Mouse (Mus musculus) liver, embryonic 12.5 days (tissue): ENCODE measurements around the gene Trip13. TPM values are rescaled to one million over a fixed set of nuclear protein-coding genes. Genes with fewer than 3 reads are reported as not detected.
A peak's percentile ranks its signal among the peaks of the same experiment; 100 is the strongest.

ENCODE experiments used
- ATAC-seq: fragments of 200-750 bp; cut with Nextera tagmentation; 2 replicates; pipeline ENCODE4 v1.8.0; 2017; ENCODE audit warnings: moderate number of reproducible peaks, mild to moderate bottlenecking, moderate library complexity
- H3K27ac ChIP-seq: fragments of 300-500 bp; sonication (generic); 2 replicates; pipeline ENCODE4 v1.5.1; 2016; ENCODE audit warnings: mild to moderate bottlenecking
- H3K27me3 ChIP-seq: fragments of 300-500 bp; sonication (generic); replicated peaks from 2 replicates; pipeline ENCODE4 v1.6.1; 2016; ENCODE audit warnings: mild to moderate bottlenecking, moderate library complexity
- H3K36me3 ChIP-seq: fragments of 300-500 bp; sonication (generic); 2 replicates; pipeline ENCODE4 v1.6.1; 2016; ENCODE audit warnings: mild to moderate bottlenecking, moderate library complexity
- H3K4me1 ChIP-seq: fragments of 300-500 bp; sonication (generic); 2 replicates; pipeline ENCODE4 v1.6.1; 2016
- H3K4me2 ChIP-seq: fragments of 300-500 bp; sonication (generic); 2 replicates; pipeline ENCODE4 v1.6.1; 2016; ENCODE audit warnings: mild to moderate bottlenecking, moderate library complexity
- H3K4me3 ChIP-seq: fragments of 300-500 bp; sonication (generic); 2 replicates; pipeline ENCODE4 v1.5.1; 2016; ENCODE audit warnings: mild to moderate bottlenecking, moderate library complexity
- H3K9ac ChIP-seq: fragments of 300-500 bp; sonication (generic); 2 replicates; pipeline ENCODE4 v1.6.1; 2016; ENCODE audit warnings: mild to moderate bottlenecking, moderate library complexity
- H3K9me3 ChIP-seq: fragments of 300-500 bp; sonication (generic); replicated peaks from 2 replicates; pipeline ENCODE4 v1.6.1; 2016; ENCODE audit warnings: mild to moderate bottlenecking, moderate library complexity
- WGBS: fragments of 180-500 bp; shearing (Covaris S2); methylation state at CpG from one replicate; pipeline ENCODE4 v1.1.7; 2016; ENCODE audit not compliant: insufficient replicate concordance; 5-methylcytosine and 5-hydroxymethylcytosine counted together
- polyA plus RNA-seq: library from polyadenylated mRNA; unstranded; fragments of >200 nt; fragmentation: Nextera tagmentation; extraction: Ambion mirVana; gene quantifications from 2 replicates; pipeline ENCODE4 v1.2.1, GENCODE M21; 2016

Trip13 gene
- polyA plus RNA-seq, 1 experiment from 2014 or later, result 38.6 TPM

DNA sequence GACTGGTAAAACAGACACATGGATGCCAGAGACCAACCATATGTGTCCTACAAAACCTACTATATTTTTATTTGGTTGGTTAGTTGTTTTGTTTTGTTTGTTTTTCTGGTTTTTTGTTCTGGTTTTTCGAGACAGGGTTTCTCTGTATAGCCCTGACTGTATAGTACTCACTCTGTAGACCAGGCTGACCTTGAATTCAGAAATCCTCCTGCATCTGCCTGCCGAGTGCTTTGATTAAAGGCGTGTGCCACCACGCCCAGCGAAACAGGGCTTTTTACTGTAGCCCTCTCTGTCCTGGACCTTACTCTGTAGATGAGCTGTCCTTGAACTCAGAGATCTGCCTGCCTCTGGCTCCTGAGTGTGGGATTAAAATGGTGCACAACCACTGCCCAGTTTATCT is 1.5 kb upstream of the Trip13 start:
- no peak for ATAC-seq
- no peak overlapping the region for H3K27ac ChIP-seq
- H3K9ac ChIP-seq, result no peak overlapping the region
- H3K4me2 ChIP-seq, result no peak overlapping the region
- peaks cover 17% of the 10 kb centered on the region for H3K4me1 ChIP-seq
- H3K36me3 ChIP-seq, result peaks cover 63% of the 10 kb centered on the region
- H3K27me3 ChIP-seq, result no peaks in the 10 kb centered on the region
- 83% methylated on average over 5 of the region's 5 CpGs for WGBS
- no peaks in the 10 kb centered on the region for H3K9me3 ChIP-seq
- peak overlapping the region; percentile 86; the same call in 1 of the 2 replicates for H3K4me3 ChIP-seq

DNA sequence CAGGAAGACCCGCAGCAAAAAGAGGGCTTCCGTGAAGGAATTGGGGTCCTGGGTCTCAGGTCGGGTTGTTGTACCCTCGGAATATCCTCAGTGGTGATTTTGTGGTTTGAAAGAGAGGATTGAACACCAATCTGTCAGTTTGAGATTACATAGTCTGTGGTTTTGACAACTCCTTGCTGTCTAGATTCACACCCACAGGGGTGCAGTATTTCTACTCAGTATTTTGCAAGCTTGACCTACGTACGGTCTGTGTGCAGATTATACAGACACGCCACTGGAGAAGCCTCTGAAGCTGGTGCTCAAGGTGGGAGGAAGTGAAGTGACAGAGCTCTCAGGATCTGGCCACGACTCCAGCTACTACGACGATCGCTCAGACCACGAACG is 585 bp upstream of the Trip13 start:
- peak overlapping the region; percentile 92 for H3K27ac ChIP-seq
- H3K9me3 ChIP-seq, result no peaks in the 10 kb centered on the region
- H3K9ac ChIP-seq, result peak overlapping the region; percentile 91
- H3K4me2 ChIP-seq, result peak overlapping the region; percentile 90
- H3K27me3 ChIP-seq, result no peaks in the 10 kb centered on the region
- peaks cover 63% of the 10 kb centered on the region for H3K36me3 ChIP-seq
- ATAC-seq, result 0 out of 2 replicates have a peak, but pooled peaks have one; percentile 6
- peaks cover 17% of the 10 kb centered on the region for H3K4me1 ChIP-seq
- peak overlapping the region; percentile 86 for H3K4me3 ChIP-seq
- 11% methylated on average over 13 of the region's 13 CpGs for WGBS

DNA sequence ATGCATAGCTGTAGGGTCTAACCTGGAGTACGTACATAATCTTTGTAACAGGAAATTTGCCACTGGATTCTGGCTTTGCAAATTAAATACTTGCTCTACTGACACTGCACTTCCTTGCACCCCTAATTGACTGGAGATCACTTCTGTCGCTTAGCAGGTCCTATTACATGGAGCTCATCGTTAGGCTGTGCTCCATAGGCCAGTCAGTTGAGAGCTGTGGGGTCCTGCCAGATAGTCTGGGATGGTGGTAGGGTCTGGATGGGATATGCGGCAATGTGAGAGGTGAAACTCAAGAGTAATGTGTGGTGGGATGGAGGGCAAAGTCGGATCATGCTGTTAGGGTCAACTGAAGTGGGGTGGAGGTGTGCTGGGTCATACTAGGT is 655 bp downstream of the Trip13 start:
- peak; percentile 27 for ATAC-seq
- H3K36me3 ChIP-seq, result peaks cover 63% of the 10 kb centered on the region
- peak overlapping the region; percentile 86 for H3K4me3 ChIP-seq
- 9% methylated on average over 5 of the region's 5 CpGs for WGBS
- peak overlapping the region; percentile 91 for H3K9ac ChIP-seq
- peak overlapping the region; percentile 92 for H3K27ac ChIP-seq
- H3K4me1 ChIP-seq, result peaks cover 17% of the 10 kb centered on the region
- H3K4me2 ChIP-seq, result peak overlapping the region; percentile 90
- no peaks in the 10 kb centered on the region for H3K27me3 ChIP-seq
- H3K9me3 ChIP-seq, result no peaks in the 10 kb centered on the region

DNA sequence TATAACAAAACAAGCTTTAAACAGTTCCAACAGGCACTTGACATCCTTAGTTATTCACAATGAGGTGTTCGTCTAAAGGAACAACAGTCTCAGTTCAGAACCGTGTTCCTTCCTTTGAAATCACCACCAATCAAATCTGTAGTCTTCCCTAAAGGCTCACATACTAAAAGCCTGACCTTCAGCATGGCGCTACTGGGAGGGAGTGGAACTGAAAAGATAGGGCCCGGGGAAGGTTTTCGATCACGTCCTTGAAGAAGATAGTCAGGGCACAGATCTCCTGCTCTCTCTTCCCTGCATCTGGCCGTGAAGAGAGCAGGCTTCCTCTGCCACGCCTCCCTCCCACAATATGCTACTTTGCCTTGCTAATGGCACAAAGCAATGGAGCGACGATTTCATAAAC is 5.4 kb downstream of the Trip13 start:
- no peak for ATAC-seq
- Histone ChIP-seq H3K27ac (no peak overlapping the region), H3K4me3 (no peak overlapping the region), H3K4me2 (no peak overlapping the region), H3K27me3 (no peaks in the 10 kb centered on the region), H3K9ac (no peak overlapping the region), H3K9me3 (no peaks in the 10 kb centered on the region), H3K4me1 (peaks cover 7% of the 10 kb centered on the region), H3K36me3 (peaks cover 88% of the 10 kb centered on the region)
- 84% methylated on average over 10 of the region's 10 CpGs for WGBS

DNA sequence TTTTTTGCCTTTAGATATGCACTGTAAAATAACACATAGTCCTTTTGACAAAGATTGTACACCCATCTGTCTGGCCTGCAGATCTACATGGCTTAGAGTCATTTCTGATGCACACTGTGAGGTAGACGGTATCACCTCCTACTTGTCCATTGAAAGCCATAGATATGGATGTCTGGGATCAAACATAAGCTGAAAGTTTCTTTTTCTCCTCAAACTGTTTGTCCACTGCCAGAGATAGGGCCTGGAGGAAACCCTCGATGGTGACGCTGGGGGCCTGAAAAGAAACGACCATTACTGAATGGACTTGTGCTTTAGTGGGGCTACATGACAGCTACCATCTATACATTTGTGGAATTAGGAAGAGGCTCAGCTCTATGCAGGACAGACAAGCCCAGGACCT is 24.5 kb downstream of the Trip13 start:
- H3K27me3 ChIP-seq, result no peaks in the 10 kb centered on the region
- H3K4me2 ChIP-seq, result no peak overlapping the region
- no peak for ATAC-seq
- H3K9ac ChIP-seq, result no peak overlapping the region
- H3K4me1 ChIP-seq, result no peaks in the 10 kb centered on the region
- 87% methylated on average over 4 of the region's 4 CpGs for WGBS
- peaks cover 79% of the 10 kb centered on the region for H3K36me3 ChIP-seq
- no peak overlapping the region for H3K4me3 ChIP-seq
- H3K27ac ChIP-seq, result no peak overlapping the region
- no peaks in the 10 kb centered on the region for H3K9me3 ChIP-seq

DNA sequence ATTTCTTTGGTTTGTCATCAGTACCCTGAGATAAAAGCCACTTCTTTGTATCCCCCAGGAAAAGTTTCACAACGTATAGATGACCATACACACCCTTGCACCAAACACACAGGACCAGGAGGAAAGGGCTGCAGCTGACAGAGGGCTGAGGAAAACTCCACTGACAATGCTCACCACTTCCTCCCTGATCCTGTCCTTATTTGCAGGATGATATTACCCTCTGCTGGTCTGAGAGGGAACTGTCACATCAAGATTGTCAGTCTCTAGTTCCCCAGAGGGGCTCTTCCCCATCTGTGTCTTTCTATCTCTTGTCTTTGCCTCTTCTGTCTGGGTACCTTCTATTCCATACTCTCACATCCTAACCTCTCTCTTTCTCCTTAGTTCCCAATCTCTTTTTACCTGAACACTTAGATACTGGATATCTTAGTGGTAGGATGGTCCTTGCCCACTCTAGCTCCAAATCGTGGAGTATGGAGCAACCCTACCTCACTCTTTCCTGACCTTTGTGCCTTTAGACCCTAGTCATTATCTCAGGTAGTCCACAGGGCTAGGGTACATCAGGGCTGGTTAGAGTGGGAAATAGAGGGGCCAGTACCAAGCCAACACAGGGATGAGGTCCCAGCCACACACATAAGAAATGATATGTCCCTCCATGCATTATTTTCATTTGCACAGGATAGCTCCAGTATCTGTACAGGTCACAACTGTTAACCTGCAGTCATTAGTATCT is 29.7 kb downstream of the Trip13 start:
- Histone ChIP-seq H3K9ac (no peak overlapping the region), H3K9me3 (no peaks in the 10 kb centered on the region), H3K27ac (no peak overlapping the region), H3K36me3 (peaks cover 28% of the 10 kb centered on the region), H3K4me2 (no peak overlapping the region), H3K4me1 (no peaks in the 10 kb centered on the region), H3K27me3 (no peaks in the 10 kb centered on the region), H3K4me3 (no peak overlapping the region)
- ATAC-seq, result no peak
- 61% methylated on average over 2 of the region's 2 CpGs for WGBS

DNA sequence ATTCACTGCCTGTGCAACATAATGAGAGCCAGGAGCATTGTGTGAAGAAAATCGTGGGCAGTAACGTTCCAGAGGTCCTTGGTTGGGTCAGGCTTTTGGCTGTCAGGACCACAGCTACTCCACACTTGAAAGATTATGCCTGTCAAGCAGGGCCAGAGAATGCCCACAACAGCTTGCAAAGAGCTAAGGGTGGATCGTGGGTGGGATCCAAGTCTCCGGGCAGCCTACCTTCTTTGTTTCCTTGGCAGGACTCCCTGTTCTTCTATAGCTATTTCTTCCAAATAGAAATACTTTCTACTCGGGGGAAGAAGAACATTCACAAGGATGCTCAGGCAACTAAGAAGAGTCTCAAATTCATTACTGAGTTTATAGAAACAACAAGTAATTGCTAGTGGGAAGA is 30.4 kb downstream of the Trip13 start:
- Histone ChIP-seq H3K9ac (no peak overlapping the region), H3K9me3 (no peaks in the 10 kb centered on the region), H3K27ac (no peak overlapping the region), H3K27me3 (no peaks in the 10 kb centered on the region), H3K36me3 (peaks cover 22% of the 10 kb centered on the region), H3K4me2 (no peak overlapping the region), H3K4me3 (no peak overlapping the region), H3K4me1 (no peaks in the 10 kb centered on the region)
- no peak for ATAC-seq
- whole genome bisulfite sequencing, result 84% methylated on average over 5 of the region's 5 CpGs

DNA sequence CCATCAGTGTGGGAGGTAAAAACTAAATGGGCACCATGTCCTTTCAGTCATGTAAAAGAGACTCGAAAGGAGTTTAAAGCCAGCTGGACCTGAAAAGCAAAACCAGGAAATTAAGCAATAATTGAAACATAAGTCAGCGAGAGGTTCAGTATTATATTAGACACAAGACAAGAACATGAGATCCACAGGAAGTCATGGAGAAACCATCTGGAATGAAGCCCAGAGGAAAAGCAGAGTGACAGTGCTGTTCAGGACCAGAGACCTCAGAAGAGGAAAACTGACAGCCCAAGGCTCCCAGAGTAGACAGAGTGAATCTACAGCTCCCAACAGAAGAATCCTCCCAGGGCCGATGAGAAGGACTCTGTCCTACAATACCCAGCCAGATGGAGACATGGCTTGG is 40.0 kb downstream of the Trip13 start:
- H3K27ac ChIP-seq, result no peak overlapping the region

DNA sequence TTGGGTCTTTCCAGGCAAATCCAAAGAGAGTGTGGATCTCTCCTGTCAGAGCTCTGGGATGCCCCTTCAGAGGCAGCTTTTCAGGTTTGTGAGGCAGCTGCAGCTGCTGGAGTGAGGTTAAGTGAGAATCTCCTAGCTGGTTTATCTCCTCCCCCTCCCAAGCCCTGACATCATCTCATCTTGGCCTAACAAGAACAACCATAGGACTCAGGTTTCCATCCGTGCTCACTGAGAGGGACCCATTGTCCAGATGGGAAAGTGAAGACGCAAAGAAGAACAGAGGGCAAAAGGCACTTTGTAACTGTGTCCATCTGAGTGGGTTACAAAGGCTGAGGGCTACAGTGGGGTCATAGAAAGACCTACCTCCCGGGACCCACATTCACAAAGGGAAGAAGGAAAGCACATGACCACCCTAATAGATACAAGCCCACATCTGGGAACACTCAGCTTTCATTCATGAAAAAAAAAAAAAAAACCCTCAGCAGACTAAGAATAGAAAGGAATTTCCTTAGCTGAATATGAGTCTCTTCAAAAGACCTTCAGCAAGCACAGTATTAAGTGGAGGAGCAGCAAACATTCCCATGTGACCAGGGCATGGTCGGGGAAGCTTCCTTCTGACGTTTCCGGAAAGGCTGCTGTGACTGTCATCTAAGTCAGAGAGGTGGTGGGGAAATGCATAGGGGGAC is 44.9 kb downstream of the Trip13 start:
- no peak overlapping the region for H3K4me3 ChIP-seq
- H3K9ac ChIP-seq, result no peak overlapping the region
- ATAC-seq, result no peak
- no peaks in the 10 kb centered on the region for H3K4me1 ChIP-seq
- no peak overlapping the region for H3K4me2 ChIP-seq
- H3K9me3 ChIP-seq, result no peaks in the 10 kb centered on the region
- no peaks in the 10 kb centered on the region for H3K36me3 ChIP-seq
- no peaks in the 10 kb centered on the region for H3K27me3 ChIP-seq
- 43% methylated on average over 6 of the region's 6 CpGs for WGBS
- no peak overlapping the region for H3K27ac ChIP-seq

More for the DNA sequence above, 40.0 kb downstream of the Trip13 start:
- H3K36me3 ChIP-seq, result no peaks in the 10 kb centered on the region
- ATAC-seq, result no peak
- H3K4me2 ChIP-seq, result no peak overlapping the region
- H3K4me1 ChIP-seq, result no peaks in the 10 kb centered on the region
- WGBS, result 67% methylated on average over 3 of the region's 3 CpGs
- no peaks in the 10 kb centered on the region for H3K9me3 ChIP-seq
- no peaks in the 10 kb centered on the region for H3K27me3 ChIP-seq
- H3K4me3 ChIP-seq, result no peak overlapping the region
- H3K9ac ChIP-seq, result no peak overlapping the region

DNA sequence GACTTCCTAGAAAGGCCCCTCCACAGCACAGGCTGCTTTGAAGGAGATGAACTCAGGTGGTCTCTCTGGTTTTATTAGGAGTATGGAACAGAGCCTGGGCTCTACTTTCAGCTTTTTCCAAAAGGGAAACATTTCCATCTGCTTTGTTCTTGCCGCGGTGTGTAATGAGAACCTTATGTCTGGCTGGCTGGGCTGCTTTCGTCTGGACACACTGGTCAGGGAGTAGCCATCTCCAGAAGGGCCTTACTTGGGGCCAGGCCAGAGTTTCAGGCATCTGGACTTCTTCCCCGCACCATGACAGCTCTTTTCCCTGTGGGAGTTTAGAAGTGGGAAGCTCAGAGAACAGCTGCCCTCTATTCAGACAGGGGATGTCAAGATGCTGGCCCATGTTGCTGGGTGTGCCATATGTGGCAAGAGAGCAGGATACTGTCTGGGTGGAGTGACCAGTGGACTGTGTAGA is 50.1 kb downstream of the Trip13 start:
- H3K4me2 ChIP-seq, result no peak overlapping the region
- no peak overlapping the region for H3K9ac ChIP-seq
- no peaks in the 10 kb centered on the region for H3K9me3 ChIP-seq
- no peaks in the 10 kb centered on the region for H3K36me3 ChIP-seq
- H3K4me1 ChIP-seq, result no peaks in the 10 kb centered on the region
- no peak overlapping the region for H3K27ac ChIP-seq
- no peak for ATAC-seq
- no peaks in the 10 kb centered on the region for H3K27me3 ChIP-seq
- 59% methylated on average over 4 of the region's 4 CpGs for WGBS
- H3K4me3 ChIP-seq, result no peak overlapping the region

DNA sequence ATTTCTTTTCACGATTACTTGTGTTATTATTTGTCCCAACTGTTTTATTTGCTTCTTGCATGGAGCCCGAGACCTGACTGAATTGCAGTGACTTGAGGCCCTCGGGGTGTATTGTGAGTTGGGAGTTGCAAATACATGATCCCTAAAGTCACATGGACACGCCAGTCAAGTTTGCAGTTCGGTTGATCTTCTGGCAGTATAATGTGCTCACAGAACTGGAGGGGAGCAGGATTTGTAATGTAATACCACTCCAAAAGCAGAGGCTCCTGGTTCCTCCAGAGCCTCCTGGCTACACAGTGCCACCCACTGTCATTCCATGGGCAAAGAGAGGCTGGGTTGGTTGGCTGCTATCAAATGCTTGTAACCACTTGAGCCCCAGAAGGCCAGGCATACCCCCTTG is 51.0 kb downstream of the Trip13 start:
- Histone ChIP-seq H3K4me1 (no peaks in the 10 kb centered on the region), H3K36me3 (no peaks in the 10 kb centered on the region), H3K27me3 (no peaks in the 10 kb centered on the region), H3K4me2 (no peak overlapping the region), H3K4me3 (no peak overlapping the region), H3K9me3 (no peaks in the 10 kb centered on the region), H3K27ac (no peak overlapping the region), H3K9ac (no peak overlapping the region)
- WGBS, result 55% methylated on average over 5 of the region's 5 CpGs
- ATAC-seq, result no peak

DNA sequence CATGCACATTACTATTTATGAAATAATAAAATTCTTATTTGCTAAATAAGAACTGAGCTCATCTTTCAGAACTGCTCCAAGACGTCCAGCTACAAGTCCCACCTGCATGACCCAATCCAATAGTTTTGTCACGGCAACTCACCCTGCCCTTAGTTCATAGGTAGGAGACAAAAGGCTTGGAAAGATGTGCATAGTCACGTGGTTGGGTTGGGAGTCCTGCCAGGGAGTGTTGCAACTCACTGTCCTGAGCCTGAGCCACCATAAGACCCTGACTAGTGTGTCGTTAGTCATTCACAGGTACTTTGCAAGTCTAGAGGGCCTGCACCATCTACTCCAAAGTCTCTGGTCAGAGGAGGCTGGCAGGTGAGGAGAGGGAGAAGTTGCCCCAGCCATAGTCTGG is 51.5 kb downstream of the Trip13 start:
- 58% methylated on average over 4 of the region's 4 CpGs for WGBS
- H3K27me3 ChIP-seq, result no peaks in the 10 kb centered on the region
- H3K4me1 ChIP-seq, result no peaks in the 10 kb centered on the region
- H3K36me3 ChIP-seq, result no peaks in the 10 kb centered on the region
- H3K27ac ChIP-seq, result no peak overlapping the region
- H3K9me3 ChIP-seq, result no peaks in the 10 kb centered on the region
- H3K9ac ChIP-seq, result no peak overlapping the region
- no peak overlapping the region for H3K4me3 ChIP-seq
- ATAC-seq, result no peak
- H3K4me2 ChIP-seq, result no peak overlapping the region
